Mouse (Mus musculus) layer of hippocampus, adult 8-10 months (tissue): Measurements from ENCODE around the gene Tshz3. TPM values are rescaled to one million over a fixed set of nuclear protein-coding genes. Genes with fewer than 3 reads are reported as not detected.
A peak's percentile ranks its signal among the peaks of the same experiment; 100 is the strongest.

Experiments
- DNase-seq, 2 experiments: peaks; one replicate each; pipeline ENCODE4 v3.0.0; 2022; ENCODE audit warnings: low spot score in 2 of 2
- total RNA-seq, 4 experiments: library from RNA; stranded (reverse); gene quantifications; 2 replicates each; pipeline ENCODE4 v1.2.4; 2022

The Tshz3 gene
- total RNA-seq, 4 experiments from 2014 or later = 20.2 to 23.5 (median 21.8) TPM

- peak in 1 of 2 experiments; percentile 51 for DNase-seq
Observed at GRCm38 (mm10) chr7:36696406-36697117, 1.4 kb upstream of the Tshz3 start.

DNA sequence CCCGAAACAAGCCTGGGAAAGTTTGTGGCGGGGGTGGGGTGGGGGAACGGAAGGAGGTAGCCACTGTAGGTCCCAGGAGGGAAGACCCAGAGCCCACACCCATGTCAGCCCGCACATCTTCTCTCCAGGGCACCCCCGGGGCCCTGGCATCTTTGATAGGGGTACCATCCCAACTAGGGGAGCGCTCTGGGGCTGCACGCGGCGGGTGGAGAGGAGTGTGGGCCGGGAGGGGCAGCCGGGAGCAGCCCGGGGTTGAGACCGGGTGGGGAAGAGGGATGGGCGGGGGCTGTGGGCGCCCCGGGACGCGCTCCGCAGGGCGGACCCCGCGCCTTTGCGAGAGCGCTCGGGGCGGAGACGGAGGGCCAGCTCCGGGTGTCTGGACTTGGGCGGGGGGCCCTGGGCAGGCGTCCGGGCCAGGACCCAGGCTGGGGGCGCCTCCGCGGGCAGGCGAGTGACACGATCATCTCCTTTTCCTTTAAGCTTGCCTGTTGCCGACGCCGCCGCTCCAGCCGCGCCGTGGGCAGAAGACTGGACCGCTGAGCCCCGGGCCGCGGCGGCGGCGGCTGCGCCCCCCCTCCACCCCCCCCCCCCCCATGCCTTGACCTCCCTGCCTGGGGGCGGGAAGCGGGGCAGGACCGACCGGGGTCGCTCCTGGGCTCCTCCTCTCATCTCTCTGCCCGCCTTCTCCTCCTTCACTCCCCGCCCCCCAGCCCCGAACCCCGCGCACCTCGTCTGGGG lies 631 bp upstream of the Tshz3 start:
- peak in 1 of 2 experiments; percentile 23 for DNase-seq

- no peak for DNase-seq
Observed at GRCm38 (mm10) chr7:36698589-36698946, 650 bp downstream of the Tshz3 start.

DNA sequence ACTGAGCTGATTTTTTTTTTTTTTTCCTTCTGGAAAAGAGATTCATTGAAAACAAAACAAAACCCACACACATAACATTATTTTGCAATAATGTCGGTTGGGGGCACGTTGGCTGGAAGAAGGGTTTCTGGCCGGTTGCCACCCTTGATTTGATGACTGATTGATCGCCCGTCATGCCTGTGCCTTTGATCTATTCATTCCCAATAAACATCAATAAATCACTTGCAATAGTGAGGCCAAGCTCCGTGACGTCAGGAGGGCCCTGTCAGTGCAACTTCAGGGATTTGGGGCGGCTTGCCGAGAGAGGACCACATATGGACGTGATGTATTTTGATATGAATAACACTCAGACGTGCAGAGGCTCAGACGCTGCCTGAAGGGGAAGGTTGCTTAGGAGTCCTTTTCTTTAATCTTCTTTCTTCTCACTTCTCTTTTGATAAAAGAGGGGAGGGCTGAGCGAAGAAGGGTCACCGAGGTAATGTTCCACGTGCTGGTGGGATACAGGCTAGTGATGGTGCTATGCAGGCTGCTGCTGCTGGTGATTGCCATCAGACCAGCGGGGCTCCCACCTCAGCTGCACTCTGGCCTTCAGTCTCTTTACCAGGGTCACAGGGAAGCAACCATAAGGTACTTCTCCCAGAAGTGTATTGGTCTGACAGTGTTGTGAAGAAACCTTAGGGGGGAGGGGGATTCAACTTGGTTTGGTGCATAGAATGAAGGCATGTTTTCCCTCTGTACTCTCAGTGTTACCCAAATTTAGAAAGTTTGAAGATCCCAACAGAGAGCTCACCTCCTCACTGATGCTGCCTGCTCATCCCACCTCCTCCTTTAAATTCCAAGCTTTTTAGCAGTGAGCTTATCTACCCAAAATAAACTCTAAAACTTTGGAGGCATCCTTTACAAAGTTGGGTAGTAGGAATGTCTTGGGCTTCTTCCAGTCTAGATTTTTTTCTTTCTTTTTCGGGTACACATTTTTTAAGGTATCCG lies 1.4 kb downstream of the Tshz3 start:
- no peak for DNase-seq

GRCm38 (mm10) chr7:36706636-36707035 lies 8.7 kb downstream of the Tshz3 start:
- DNase-seq = no peak

GRCm38 (mm10) chr7:36707266-36707665 lies 9.3 kb downstream of the Tshz3 start:
- DNase-seq = no peak

GRCm38 (mm10) chr7:36707681-36708350 lies 9.9 kb downstream of the Tshz3 start:
- no peak for DNase-seq

DNA sequence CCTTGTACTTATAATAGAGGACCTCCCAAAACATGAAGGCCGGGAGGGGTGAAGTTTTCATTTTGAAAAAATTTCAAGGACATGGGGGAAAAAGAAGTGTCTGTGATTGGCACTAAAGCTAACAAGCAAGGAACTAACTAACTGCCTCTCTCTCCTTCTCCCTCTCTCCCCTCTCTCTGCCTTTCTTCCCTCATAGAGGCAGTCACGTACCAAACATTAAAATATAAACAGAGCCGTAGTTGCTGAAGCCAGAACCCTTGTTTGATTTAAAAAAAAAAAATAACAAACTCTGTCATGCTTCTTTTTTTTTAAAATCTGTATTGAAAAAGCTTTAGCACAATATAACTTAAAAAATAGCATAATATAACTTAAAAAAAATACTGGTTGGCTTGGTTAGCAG lies 10.9 kb downstream of the Tshz3 start:
- no peak for DNase-seq

GRCm38 (mm10) chr7:36709239-36709638 lies 11.3 kb downstream of the Tshz3 start:
- DNase-seq = no peak

DNA sequence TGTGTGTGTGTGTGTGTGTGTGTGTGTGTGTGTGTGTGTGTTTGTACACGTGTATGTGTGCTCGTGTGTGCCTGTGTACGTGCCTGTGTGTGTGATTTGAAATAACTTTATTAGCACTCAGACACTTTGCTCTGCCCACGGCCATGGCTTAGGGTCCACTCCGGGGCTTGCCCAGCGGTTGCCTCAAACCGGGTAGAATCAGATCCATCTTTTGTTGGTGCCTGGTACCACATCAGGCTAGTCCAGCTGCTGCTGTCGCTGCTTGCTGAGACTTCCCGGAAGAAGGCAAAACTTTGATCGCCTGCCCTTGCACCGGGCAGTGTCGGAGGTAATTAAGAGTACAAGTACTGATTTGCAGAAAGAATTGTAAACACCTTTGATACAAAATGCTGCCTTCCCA lies 12.1 kb downstream of the Tshz3 start:
- no peak for DNase-seq

DNA sequence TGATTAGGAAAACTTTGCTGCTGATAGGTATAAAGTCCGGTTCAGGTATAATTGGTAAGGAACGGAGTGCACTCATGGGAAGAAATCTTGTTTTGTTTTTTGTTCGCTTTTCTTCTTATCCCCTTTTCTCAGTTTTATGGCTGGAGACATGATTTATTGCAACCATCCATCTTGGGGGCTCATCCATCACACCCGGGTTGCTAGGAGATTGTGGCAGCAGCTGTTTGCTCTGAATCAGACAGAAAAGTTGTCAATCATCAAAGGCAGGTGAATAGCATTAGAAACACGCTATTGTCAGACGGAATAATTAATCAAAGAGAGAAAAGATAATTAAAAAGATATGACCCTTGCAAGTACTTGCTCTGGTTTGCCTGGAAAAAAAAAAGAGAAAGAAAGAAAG lies 12.5 kb downstream of the Tshz3 start:
- DNase-seq = no peak

DNA sequence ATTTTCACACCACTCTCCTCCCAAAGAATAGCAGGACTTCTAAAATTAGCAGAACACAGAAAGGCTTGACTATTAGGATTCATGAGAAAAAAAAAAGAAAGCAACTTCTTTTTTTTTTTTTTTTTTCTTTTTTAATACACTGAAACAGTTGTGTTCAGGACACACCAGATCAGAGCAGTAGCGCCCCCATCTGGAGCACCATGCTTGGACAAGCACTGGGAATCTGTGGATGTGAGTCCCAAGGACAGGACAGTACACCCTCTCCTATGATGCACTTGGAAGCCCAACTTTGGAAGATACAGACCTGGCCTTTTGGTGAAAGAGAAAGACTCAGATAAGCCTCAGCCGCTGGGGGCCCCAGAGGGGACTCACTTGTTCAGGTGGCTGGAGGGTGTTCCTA lies 13.8 kb downstream of the Tshz3 start:
- DNase-seq = peak in 1 of 2 experiments; percentile 44

GRCm38 (mm10) chr7:36714323-36714722 lies 16.4 kb downstream of the Tshz3 start:
- DNase-seq = no peak

DNA sequence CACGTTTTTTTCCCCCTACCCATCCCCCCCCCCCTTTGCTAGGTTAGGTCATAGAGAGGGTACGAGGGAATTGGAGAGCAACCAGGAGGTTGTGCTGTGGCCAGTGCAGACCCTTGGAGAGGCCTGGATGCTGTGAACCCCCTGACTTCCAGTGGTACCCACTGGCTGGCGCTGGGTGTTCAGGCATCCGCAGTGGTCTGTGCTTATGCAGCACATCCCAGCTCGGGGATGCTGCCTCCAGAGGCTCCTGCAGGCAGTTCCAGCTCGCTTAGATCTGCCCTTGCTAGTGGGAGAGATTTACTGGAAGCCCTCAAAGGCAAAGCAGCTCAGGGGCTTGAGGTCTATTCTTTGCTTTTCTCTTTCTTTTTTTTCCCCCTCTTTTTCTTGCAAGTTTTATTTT lies 19.3 kb downstream of the Tshz3 start:
- DNase-seq = no peak

DNA sequence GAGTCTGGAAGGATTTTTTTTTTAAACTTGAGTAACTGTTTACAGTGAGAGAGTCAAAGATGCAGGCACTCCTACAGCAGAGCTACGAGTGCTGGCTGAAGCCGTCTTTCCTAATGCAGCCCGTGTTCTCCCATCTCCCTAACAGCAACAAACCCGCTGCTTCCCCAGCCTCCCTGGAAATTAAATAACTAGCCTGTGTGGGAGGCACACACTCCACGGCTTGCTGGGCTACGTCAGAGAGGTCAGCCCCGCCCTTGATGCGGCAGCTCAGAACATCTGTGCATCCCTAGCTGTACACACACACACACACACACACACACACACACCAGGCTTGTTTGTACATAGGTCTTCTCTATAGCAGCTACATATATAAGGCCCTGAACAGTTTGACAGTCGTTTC lies 22.9 kb downstream of the Tshz3 start:
- DNase-seq = no peak

GRCm38 (mm10) chr7:36736303-36737050 lies 38.6 kb downstream of the Tshz3 start:
- DNase-seq = no peak

DNA sequence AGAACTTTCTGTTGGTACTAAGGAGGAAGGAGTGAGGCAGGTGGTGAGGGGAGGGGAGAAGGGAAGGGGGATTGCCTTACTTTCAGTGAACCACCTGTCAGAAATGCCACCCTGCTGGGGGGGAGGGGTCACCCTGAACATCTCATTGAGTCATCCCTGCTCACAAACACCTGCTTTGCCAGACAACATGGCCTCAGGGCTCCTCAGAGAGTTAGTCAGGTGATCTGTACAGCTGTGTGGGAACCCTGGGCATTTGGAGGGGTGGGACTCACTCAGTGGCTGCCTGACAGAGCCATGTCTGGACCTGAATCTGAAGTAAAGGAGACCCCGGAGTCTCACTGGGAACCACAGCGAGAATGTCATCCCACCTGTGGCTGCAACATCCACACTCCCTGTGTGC lies 53.6 kb downstream of the Tshz3 start:
- no peak for DNase-seq

GRCm38 (mm10) chr7:36767501-36768092 lies 69.7 kb downstream of the Tshz3 start:
- no peak for DNase-seq

- DNase-seq = no peak
Observed at GRCm38 (mm10) chr7:36773086-36773485, 75.2 kb downstream of the Tshz3 start.

DNA sequence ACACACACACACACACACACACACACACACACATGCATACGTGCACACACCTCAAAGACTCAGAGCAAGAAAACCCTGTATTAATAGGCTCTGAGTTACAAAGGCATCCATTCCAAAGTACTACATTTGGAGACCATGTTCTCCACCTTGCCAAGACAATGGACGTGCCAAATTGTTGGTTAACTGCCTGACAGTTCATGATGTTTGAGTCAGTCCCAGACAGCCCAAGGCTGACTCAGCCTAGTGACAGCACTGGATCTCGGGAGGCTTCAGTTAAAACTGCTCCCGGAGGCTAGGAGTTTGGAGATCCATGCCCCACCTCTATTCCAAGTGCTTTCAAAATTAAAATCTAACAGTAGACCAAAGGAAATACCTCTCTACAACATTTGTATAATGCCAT lies 79.0 kb downstream of the Tshz3 start:
- no peak for DNase-seq
